Mouse (Mus musculus) central nervous system, embryonic 14 days (tissue): ENCODE data around the gene Gm21961. TPM values are rescaled to one million over a fixed set of nuclear protein-coding genes. Genes with fewer than 3 reads are reported as not detected.

Experiments
- polyA plus RNA-seq: library from polyadenylated mRNA; depleted of rRNA; stranded (reverse); fragments of >200 nt; gene quantifications from 2 replicates; pipeline ENCODE4 v1.2.3, GENCODE M21; 2012; rRNA removed

Gene Gm21961
- not detected in 2 replicates for polyA plus RNA-seq

GRCm38 (mm10) chr15:65014804-65015203 is at the start of gene Gm21961:
TSS of gene Gm21961 (minus strand) at chr15:65014904.

Other genes with a start within 250 kb of the Gm21961 start
- gene Gm21798, start 197.2 kb downstream of the Gm21961 start, polyA plus RNA-seq, result not detected in 2 replicates